Mouse (Mus musculus) layer of hippocampus, adult 8-10 months (tissue): ENCODE results near the gene Lamc1. TPM values are rescaled to one million over a fixed set of nuclear protein-coding genes. Genes with fewer than 3 reads are reported as not detected.
"Not testable (repeated sequence)": the region's sequence is repeated elsewhere in the genome, so short reads cannot be mapped to it uniquely, and the experiment has no call there.

ENCODE experiments used
- DNase-seq, 2 experiments: peaks; one replicate each; pipeline ENCODE4 v3.0.0; 2022; ENCODE audit warnings: low spot score in 2 of 2
- total RNA-seq, 4 experiments: library from RNA; stranded (reverse); gene quantifications; 2 replicates each; pipeline ENCODE4 v1.2.4; 2022

Gene Lamc1
- total RNA-seq, 4 experiments from 2014 or later, result 25.3 to 32.3 (median 28.6) TPM

- DNase-seq, result not testable (repeated sequence)
These were observed 33.1 kb downstream of the Lamc1 start for GRCm38 (mm10) chr1:153299436-153299835.

DNA sequence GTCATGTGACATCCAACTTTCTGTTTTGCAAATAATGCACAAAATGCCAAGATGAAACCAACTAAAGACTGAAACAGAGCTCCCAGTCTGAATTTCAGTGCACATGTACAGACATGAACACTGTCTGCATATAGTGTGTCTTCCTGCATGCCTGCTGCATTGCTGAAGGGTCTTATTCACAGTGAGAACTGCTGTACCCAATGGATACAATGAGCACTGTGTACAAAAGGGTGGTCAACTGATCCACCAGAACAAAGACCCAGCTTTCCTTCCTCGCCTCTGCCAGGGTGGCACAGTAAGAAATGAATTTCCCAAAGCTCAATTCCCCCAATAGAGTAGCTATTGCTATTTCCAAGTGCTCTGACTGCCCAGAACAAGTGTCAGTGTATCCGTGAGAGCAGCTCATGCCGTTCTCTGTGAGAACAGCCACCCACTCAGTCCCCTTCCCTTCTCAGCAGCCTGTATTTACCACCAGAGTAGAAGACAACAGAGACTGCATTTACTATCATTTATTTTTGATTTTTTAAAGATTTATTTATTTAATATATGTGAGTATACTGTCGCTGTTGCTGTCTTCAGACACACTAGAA is 34.7 kb downstream of the Lamc1 start:
- DNase-seq, result not testable (repeated sequence)

- DNase-seq, result no peak
These were observed 36.6 kb downstream of the Lamc1 start for GRCm38 (mm10) chr1:153296035-153296434.

- no peak for DNase-seq
These were observed 39.7 kb downstream of the Lamc1 start for GRCm38 (mm10) chr1:153292892-153293291.

DNA sequence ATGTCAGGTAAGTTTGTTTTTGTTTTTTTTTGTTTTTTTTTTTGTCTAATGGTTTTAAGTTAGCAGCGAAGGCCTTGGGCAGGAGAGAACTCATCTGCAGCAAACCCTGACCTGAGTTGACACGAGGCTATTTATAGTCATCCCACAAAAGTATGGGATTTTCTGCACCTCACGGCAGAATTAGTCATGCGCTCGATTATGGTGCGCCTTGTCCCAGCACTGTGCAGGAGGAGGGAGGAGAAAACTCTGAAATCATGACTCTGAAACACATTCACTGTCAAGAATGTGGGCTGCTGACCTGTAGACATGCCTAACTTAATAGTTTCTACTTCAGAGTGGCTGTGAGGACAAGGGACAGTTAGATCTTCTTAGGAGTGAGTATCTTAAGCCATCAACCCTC is 40.4 kb downstream of the Lamc1 start:
- no peak for DNase-seq

- no peak for DNase-seq
These were observed 41.2 kb downstream of the Lamc1 start for GRCm38 (mm10) chr1:153291416-153291815.

DNA sequence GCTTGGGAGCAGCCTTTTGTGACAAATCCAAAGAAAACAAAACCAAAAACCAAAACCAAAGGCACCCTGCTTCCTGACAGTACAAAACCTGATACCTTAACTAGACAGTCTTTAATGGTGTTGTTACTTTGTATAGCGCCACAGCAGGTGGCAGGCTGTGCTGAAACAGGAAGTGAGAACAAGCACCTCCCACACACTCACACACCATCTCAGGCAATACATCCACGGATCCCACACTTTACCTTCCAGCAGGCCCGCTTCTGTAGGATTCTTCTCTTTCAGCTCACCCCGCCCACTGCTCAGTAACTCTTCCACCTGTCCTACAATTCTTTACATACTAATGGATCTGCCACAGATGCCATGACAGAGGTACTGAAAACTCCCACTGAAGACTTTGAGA is 44.6 kb downstream of the Lamc1 start:
- DNase-seq, result peak; percentile 39 to 54

GRCm38 (mm10) chr1:153287443-153287842 is 45.1 kb downstream of the Lamc1 start:
- DNase-seq, result no peak

DNA sequence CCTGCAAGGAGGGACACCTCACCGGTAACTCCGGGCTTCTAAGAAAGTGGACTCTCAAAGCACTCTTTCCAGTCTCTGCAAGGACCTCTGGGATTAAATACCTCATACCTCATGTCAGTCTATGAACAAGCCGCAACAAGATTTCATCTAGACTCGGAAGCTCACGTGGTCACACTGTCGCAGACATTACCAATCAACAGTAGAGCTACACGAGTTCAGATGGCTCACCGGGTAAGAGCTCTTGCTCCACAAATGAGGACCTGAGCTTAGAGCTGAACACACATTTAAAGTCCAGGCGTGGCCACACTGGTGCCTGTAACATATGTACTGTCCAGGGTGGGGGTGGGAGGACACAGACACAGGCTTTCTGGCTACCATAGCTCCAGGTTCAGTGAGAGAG is 46.4 kb downstream of the Lamc1 start:
- no peak for DNase-seq

DNA sequence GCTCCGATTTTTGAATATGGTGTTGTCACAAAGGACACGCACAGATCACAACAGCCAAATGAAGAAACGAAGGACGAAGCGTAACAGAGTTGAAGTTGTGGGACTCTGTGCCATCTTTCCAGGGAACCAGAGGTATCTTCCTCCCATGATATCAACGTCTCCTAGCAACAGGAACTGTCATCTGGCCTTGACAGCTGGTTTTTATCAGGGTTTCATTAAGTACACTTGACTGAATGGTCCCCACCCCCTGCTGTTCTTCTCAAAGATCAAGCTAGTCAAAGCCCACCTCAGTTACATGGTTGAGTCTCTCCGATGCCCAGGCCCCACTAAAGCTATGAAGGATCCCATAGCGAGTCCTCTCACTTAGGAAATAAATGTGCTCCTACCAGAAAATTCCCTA is 47.4 kb downstream of the Lamc1 start:
- no peak for DNase-seq

DNA sequence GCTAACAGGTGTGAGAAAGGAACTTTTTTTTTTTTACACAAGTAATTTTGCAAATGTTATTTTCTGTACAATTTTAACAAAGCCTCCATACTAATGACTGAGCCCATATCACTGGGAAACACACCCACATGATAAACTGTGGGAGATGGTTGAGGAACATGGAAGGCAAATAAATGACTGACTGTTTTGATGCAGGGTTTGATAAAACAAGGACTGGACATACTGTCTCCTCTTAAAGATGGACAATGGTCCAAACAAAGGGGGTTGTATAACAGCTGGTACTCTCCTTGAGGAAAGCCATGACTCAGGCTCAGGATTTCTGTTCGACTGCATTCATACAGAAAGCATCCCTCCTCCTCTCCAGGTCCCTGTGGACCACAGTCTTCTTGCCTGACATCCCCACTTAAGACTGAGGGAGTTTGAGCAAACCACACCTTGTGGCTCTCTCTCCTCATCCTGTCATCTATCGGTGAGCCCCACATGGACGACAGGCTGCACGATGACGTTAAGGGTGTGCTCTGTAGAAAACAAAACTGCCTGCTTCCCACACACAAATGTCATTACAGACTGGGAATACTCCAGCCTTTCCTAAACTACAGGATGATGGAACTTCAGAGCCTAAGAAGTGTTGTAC is 50.1 kb downstream of the Lamc1 start:
- DNase-seq, result peak; percentile 39

DNA sequence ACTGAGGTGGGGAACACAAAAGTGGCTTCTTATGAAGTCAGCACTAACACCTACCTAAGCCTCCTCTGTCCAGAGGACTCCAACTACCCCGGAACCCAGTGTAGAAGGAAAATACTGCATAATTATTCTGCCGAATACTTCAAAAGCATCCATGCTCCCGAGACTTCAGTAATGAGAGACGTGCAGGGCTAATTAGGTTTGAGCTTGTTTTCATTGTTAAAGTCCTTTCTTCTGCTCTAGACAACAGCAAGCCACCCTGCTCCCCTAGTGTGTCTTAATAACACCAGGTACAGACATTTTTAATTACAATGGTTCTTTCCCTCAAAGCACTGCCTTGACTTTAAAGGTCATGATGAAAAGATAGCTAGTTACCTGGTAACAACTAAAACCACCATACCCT is 51.1 kb downstream of the Lamc1 start:
- no peak for DNase-seq

GRCm38 (mm10) chr1:153280411-153280810 is 52.2 kb downstream of the Lamc1 start:
- DNase-seq, result no peak

DNA sequence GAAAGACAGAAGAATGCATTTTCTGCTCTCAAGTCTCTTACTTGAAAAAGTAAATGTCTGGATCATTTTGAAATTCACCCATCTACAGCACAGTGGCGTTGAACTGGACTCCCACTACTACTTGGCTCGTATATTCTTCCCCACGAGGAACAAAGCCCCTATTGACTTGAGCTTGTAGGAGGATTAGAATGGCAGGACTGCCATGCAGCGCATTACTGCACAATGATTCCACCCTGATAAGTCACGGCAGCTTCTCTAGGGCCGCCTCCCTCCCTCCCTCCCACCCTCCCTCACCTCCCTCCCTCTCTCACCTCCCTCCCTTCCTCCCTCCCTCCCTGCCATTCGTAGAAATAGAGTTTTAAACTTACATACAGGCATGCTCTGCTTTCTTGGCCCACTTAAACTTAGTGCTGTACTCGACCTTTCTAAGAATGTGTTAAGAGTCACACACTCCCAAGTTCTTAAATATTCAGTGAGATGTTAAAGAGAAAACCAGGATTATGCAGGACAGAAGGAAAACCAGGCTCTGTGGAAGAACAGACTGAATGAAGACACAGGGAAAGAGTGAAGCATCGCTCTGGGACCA is 54.5 kb downstream of the Lamc1 start:
- DNase-seq, result no peak

DNA sequence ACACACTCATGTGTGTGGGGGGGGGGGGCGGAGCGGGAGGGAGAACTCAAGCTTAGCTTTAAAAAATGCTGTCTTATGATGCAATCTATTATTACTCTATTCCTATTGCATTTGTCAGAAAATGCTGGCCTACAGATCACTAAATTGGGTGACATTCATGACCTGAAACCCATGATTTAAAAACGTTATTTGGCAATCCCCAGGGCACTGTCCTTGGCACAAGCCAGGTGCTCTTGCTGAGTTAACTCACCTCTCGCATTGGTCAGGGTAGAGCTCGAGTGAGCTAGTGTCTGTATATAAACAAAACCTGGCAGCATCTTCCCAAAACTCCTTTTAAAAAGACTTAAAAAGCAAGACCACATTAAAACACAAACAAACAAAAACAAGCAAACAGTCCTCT is 57.1 kb downstream of the Lamc1 start:
- no peak for DNase-seq

DNA sequence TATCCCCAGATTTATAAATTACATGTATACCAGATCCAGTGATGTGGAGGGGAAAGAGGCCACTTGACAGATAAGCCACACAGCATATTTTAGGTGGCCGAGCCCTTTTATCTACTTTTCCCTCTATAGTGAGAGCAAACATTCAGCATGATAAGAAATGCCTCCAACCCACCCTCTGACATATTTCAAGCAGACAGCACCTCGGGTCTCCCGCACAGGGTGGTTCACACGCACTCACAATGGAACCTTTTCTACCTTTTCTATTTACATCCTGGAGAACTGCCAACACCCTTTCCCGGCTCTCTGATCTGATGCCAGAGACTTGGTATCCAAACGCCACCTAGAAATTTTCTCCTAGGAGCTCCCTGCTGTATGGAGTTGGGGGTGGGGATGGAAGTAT is 58.0 kb downstream of the Lamc1 start:
- no peak for DNase-seq

- no peak for DNase-seq
These were observed 58.9 kb downstream of the Lamc1 start for GRCm38 (mm10) chr1:153273657-153274056.

DNA sequence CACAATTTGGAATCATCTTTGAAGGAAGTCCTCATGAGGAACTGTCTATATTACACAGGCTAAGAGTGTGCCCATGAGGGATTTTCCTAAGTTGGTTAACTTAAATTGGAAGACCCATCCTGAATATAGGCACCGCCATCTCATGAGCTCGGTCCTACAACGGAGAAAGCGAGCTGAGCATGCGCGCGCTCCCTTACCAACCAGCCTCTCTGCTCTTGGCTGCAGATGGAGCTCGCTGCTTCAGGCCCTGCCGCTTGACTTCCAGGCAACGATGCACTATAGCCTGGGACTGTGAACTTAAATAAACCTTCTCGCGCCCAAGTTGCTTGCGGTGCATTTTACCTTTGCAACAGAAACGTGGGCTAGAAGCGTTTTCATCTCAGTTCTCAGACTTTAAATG is 61.8 kb downstream of the Lamc1 start:
- DNase-seq, result no peak

DNA sequence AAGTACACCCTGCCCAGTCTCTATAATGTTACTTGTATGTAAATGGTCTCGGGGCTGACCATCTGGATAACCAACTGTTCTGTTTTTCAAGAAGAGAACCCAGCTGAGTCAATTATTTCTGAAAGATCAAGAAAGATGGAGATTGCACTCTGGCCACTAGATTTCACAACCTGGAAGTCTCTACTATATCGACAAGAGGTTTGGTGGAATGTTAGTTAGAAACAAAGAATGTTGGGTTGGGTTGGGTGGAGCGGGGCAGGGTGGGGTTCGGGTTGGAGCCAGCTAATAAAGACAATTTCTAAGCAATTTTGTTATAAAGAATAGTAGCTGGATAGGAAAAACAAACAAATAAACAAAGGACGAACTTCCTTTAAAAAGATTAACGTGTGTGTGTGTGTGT is 62.9 kb downstream of the Lamc1 start:
- DNase-seq, result no peak

- DNase-seq, result no peak
These were observed 63.7 kb downstream of the Lamc1 start for GRCm38 (mm10) chr1:153268806-153269309.

DNA sequence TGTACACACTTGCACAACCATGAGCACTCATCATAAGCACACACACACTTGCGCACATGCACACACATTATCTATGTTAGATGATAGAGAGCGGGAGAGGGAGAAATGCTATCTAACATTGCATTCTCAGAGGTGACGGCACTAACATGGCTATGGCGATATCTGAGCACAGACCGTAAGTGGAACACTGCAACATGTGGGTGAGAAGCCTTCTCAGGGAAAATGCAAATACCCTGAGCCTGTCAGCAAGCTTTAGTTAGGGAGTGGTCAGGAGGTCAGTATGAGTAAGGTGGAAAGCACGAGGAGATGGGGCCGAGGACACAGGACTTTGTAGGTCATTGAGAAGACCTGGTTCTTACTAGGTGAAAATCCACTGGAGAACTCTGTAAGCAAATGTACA is 64.3 kb downstream of the Lamc1 start:
- DNase-seq, result no peak

- no peak for DNase-seq
These were observed 64.9 kb downstream of the Lamc1 start for GRCm38 (mm10) chr1:153267730-153268129.

GRCm38 (mm10) chr1:153266891-153267290 is 65.7 kb downstream of the Lamc1 start:
- DNase-seq, result no peak
